Mouse (Mus musculus) layer of hippocampus, adult 2 months (tissue): ENCODE results near the gene Misp. TPM values are rescaled to one million over a fixed set of nuclear protein-coding genes. Genes with fewer than 3 reads are reported as not detected.
A peak's percentile ranks its signal among the peaks of the same experiment; 100 is the strongest.

Source experiments
- DNase-seq, 2 experiments: peaks; one replicate each; pipeline ENCODE4 v3.0.0; 2022; ENCODE audit warnings: low spot score in 2 of 2
- H3K27ac ChIP-seq: fragments of 200-600 bp; 2 replicates; pipeline ENCODE4 v1.8.1; 2022
- H3K4me3 ChIP-seq: fragments of 200-600 bp; 2 replicates; pipeline ENCODE4 v1.8.1; 2022; ENCODE audit warnings: mild to moderate bottlenecking
- CTCF ChIP-seq: fragments of 200-600 bp; conservative IDR thresholded peaks from 2 replicates; pipeline ENCODE4 v1.8.1; 2022; ENCODE audit warnings: antibody characterized with exemption, mild to moderate bottlenecking, moderate library complexity
- total RNA-seq, 2 experiments: library from RNA; stranded (reverse); gene quantifications; 2 replicates each; pipeline ENCODE4 v1.2.3; 2021

The Misp gene
- total RNA-seq, 2 experiments from 2014 or later, result 0.54 to 1.1 TPM

- peak overlapping the region; percentile 90 for H3K27ac ChIP-seq
- H3K4me3 ChIP-seq, result peak overlapping the region; percentile 60; the same call in 1 of the 2 replicates
- TF ChIP-seq CTCF, result no peak
- no peak for DNase-seq
Measured at GRCm38 (mm10) chr10:79840091-79840490, 19.3 kb downstream of the Misp start.

- H3K27ac ChIP-seq, result peak overlapping the region; percentile 90
- DNase-seq, result peak; percentile 48 to 78
- peak overlapping the region; percentile 60 for H3K4me3 ChIP-seq
- peak; percentile 35 for TF ChIP-seq CTCF
Measured at GRCm38 (mm10) chr10:79840644-79841551, 20.1 kb downstream of the Misp start.

DNA sequence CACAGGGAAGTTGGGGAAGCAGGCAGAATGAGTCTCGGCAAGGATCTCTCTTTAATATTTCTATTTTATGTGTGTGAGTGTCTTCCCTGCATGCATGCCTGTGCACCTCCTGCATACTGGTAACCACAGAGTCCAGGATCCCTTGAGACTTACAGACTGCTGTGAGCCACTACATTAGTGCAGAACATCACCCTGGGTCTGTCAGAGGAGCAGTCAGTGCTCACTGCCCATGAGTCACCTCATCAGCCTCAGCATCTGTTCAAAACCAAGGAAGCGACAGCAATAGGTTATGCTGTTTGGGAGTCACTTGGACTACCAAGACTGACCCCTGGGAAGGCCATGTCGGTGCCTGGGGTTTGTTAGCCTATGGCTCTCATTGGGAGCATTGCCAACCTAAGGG, 21.5 kb downstream of the Misp start:
- H3K4me3 ChIP-seq, result no peak overlapping the region
- no peak for TF ChIP-seq CTCF

DNA sequence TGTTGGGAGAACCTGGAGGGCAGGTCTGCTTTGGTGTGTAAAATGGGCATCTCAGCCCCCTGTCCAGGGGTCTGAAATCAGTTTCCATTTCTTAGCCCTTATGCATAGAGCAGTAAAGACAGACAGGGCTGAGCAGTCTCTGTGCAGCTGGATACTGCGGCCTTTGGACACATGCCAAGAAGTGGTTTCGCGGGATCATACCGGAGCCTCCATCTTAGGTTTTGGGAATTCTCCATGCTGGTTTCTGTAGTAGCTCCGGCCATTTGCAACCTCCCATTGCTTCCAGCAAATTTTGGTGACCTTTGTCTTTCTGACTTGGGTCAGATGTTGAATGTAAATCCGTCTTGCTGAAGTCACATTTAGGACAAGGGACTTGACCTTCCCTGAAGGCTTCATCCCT, 22.7 kb downstream of the Misp start:
- no peak overlapping the region for H3K4me3 ChIP-seq
- DNase-seq, result no peak
- TF ChIP-seq CTCF, result no peak
- no peak overlapping the region for H3K27ac ChIP-seq

More for the DNA sequence above, 21.5 kb downstream of the Misp start:
- DNase-seq, result no peak
- no peak overlapping the region for H3K27ac ChIP-seq

- no peak for DNase-seq
- no peak for TF ChIP-seq CTCF
- H3K27ac ChIP-seq, result no peak overlapping the region
- H3K4me3 ChIP-seq, result no peak overlapping the region
Measured at GRCm38 (mm10) chr10:79846553-79846952, 25.8 kb downstream of the Misp start.

DNA sequence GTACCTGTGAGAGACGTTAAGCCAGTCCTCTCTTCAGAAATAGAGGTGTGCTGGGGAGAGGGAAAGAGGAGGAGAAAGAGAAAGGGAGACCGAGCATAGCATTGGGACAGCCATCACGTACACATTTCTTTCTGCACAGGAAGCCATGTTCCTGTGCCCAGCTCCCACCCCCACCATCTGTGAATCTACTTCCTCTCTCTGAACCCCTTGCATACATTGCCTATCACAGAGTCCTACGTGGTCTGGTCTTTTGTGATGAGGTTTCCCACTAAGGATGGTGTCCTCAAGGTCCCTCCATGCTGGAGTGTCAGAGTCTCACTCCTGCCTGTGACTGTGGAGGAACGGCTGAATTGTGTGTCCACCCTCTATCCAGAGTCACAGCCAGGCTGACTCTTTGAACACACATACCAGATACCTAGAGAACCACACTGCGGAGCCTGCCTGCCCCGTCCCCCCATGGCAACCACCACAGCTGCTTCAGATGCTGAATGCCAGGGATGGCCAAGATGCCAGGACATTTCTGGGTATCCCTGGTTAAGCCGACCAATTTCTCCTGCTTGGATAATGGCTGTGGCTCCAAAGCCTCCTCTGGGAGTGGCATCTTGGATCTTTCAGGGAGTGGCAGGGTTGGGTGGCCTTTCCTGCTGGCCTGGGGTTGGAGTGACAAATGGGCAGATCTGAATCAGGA, 29.3 kb downstream of the Misp start:
- DNase-seq, result no peak
- no peak overlapping the region for H3K27ac ChIP-seq
- H3K4me3 ChIP-seq, result no peak overlapping the region
- TF ChIP-seq CTCF, result no peak

DNA sequence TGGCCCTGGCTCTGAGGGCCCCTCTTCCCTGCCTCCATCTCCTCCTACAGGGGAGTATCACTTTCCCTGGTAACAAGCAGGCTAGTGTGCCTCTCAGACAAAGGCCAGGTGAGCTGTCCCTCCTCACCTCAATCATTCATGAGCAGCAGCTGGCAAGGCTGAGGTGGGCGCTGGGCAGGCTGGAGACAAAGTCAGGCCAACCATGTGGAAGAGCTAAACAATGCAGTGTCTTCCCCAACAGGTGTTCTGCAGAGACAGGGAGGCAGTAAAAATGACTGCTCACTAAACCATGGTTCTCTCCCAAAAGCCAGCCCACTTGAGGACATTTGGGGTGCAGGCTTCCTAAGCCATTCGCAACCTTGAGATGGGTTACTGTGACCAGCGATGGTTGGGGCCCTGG, 30.9 kb downstream of the Misp start:
- TF ChIP-seq CTCF, result no peak

GRCm38 (mm10) chr10:79852107-79852789, 31.5 kb downstream of the Misp start:
- no peak overlapping the region for H3K4me3 ChIP-seq

More for the DNA sequence above, 30.9 kb downstream of the Misp start:
- no peak for DNase-seq
- H3K27ac ChIP-seq, result peak overlapping the region; percentile 97
- H3K4me3 ChIP-seq, result no peak overlapping the region

DNA sequence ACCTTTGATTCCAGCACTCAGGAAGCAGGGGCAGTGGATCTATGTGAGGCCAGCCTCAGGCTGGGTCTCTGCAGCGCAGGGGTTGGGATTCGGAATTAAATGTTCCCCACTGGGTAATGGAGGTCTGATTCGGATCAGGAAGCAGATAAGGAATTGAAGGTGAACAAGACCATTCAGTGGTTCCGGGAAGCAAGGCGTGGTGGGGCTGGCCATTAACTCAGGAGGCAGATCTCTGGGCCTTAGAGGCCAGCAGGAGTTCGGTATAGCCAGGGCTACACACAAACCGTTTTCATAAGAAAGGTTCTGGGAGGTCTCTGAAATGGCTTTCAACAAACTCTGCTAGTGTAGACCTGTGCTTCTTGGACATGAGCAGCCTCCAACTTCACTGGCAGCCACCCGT, 32.0 kb downstream of the Misp start:
- Histone ChIP-seq H3K27ac (peak overlapping the region; percentile 97), H3K4me3 (peak overlapping the region; percentile 74)
- DNase-seq, result no peak
- no peak for TF ChIP-seq CTCF

More at GRCm38 (mm10) chr10:79852107-79852789, 31.5 kb downstream of the Misp start:
- H3K27ac ChIP-seq, result peak overlapping the region; percentile 97
- no peak for TF ChIP-seq CTCF
- DNase-seq, result no peak

- Histone ChIP-seq H3K4me3 (peak overlapping the region; percentile 74), H3K27ac (peak overlapping the region; percentile 97)
- no peak for TF ChIP-seq CTCF
- peak; percentile 83 to 84 for DNase-seq
Measured at GRCm38 (mm10) chr10:79853392-79853791, 32.6 kb downstream of the Misp start.

DNA sequence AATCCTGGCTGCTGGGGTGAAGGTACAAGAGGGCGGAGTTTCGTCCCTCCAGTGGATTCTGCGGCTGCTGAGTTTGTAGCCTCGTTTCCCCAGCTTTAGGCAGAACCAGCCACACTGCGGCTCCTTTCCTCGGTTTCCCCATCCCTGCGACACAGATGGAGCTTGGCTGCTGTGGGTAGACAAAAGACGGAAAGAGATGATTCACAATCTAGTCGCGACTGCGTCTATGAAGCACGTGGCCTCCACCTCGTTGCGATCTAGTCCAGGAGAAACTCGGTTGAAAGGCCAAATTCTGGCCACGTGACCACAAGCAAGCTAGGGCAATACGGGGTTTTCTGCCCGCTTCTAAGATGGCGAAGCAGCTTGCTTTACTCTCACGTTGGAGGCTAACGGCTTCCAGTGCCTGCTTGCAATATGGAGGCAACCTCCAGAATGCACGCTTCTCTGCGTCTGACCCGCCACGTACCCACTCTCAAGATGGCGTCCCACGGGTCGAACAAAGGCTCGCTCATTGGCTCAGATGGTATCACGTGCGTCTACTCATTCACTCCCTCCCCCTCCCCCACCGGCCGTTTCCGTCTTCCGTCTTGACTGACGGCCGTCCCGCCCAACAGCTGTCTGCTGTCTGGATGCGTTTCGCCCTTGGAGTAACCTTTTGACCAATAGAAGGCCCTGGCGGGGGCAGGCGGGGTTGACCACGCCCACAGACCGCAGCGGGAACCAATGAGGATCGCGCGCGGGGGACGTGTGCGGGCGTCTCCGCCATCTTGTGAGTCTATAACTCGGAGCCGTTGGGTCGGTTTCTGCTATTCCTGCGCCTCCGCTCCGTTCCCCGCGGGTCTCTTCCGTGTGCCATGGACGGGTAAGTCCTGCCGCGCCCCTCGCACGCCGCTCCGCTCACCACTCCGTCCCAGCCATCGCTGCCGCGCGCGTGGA, 33.3 kb downstream of the Misp start, which contains the start of gene Ptbp1:
TSS of gene Ptbp1 (plus strand) at position 568 of the 936 bp plus-strand sequence.
- TF ChIP-seq CTCF, result no peak
- H3K4me3 ChIP-seq, result peak within 1 kb of the TSS; percentile 100
- peak; percentile 98 to 99 for DNase-seq
- peak within 1 kb of the TSS; percentile 100 for H3K27ac ChIP-seq
